Mouse (Mus musculus): Measurements from ENCODE around the gene Rtn4rl2. TPM values are rescaled to one million over a fixed set of nuclear protein-coding genes. Genes with fewer than 3 reads are reported as not detected.

The Rtn4rl2 gene
- total RNA-seq, 2 experiments from 2014 or later = 4.7 to 4.9 TPM

DNA sequence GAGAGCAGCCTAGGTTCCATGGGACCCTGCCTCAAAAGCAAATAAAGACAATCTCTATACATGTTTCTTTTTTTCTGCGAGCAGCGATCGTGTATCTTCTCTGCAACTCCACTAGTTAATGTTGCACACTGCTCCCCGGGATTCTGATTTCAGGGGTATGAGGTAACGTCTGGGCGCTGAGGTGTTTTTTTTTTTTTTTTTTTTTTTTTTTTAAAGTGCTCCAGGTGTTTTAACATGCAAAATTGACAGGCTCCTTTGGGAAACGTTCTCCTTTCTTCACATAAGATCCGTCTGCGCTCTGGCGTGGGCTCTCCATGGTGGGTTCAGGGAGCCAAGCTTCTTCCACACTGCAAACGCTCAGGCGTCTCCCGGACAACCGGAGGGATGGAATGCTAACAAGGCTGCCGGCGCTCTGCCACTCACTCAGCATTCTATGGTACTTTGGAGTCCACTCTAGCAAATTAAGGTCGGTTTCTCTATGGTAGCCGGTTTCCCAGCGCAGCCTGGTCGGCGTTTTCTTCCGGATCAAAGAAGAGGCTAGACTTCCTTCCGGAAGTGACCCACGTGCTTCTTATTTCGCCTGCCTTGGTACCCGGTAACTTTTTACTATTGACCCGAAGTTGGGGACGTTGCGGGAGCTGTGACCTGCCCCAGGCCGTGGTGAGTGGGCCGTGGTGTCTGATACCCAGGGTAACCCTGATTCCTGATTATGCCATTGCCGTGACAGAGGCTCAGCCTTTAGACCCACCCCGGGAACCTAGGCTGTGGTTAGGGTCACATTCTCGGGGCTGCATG is 59.8 kb downstream of the Rtn4rl2 start, which contains the start of gene Timm10:
Timm10 (plus strand) TSS at position 510 of the 795 bp plus-strand sequence.
- DNase-seq = peak; percentile 82
- intact Hi-C loops (cut with DNase I) = no loop called here

DNA sequence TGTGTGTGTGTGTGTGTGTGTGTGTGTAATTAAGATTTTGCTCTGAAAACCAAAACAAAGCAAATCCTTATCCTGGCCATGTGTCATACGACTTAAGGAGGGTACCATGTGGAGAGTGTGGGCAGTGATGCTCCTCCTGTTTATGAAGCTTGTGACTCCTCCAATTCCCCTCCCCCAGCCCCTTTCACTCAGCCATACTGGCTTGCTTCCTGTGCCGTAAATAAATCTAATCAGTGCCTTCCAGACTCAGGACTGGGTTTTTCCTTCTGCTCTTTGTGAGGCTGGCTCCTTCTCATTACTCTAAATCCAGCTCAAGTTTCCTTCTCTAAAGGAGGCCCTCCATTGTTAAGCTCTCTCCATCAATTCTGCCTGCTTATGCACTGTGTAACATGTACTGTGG is 63.3 kb downstream of the Rtn4rl2 start:
- no peak for DNase-seq
- intact Hi-C loops (cut with DNase I) = no loop called here

DNA sequence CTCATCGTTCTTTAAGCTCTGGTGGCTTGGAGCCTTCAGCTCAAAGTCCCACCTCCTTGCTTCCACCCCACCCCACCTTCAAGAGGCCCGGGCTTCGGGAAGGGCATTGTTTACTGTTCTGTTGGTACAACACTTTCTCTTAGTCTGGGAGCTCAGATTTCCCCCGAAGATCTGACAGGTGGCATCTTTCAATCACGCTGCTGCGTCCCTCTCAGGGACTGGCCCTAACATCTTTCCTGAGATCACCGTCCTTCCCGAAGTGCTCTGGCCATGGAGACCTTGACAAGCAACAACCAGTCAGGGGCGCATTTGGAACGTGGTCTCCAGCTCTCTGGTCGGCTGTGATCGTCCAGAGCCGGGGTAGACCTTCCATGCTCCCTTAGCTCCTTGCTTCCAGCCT is 64.0 kb downstream of the Rtn4rl2 start, which contains the start of gene Smtnl1:
Smtnl1 (minus strand) TSS at position 101 of the 400 bp plus-strand sequence.
- DNase-seq = no peak
- intact Hi-C loops (cut with DNase I) = no loop called here

Small RNA genes within 50 kb of the gene (microRNA-seq; reads per million reads assigned to microRNA genes)
- 0 reads per million in 2 experiments for gene Gm24332

Other genes with a start within 250 kb of the Rtn4rl2 start
- gene Ctnnd1, start 235.9 kb downstream of the Rtn4rl2 start, total RNA-seq (2021) = 100 to 1,000 TPM in 1 of 2 experiments, 10 to 100 TPM in 1; 92.4 to 107 TPM
- not detected for gene Btbd18, start 227.6 kb downstream of the Rtn4rl2 start, total RNA-seq (2021)
- gene Selenoh, start 215.9 kb downstream of the Rtn4rl2 start, total RNA-seq (2021) = 10 to 100 TPM; 31.4 to 32.8 TPM
- 10 to 100 TPM in 1 of 2 experiments, 1 to 10 TPM in 1; 4.3 to 11.7 TPM for gene Gm28635, start 208.7 kb downstream of the Rtn4rl2 start, total RNA-seq (2021)
- gene Med19, start 208.3 kb downstream of the Rtn4rl2 start, total RNA-seq (2021) = 10 to 100 TPM; 13.9 to 15.0 TPM
- 100 to 1,000 TPM; 109 to 113 TPM for gene Tmx2, start 207.6 kb downstream of the Rtn4rl2 start, total RNA-seq (2021)
- gene Zdhhc5, start 171.5 kb downstream of the Rtn4rl2 start, total RNA-seq (2021) = 10 to 100 TPM; 57.7 to 62.4 TPM
- 1 to 10 TPM; 4.9 to 5.8 TPM for gene Clp1, start 159.4 kb downstream of the Rtn4rl2 start, total RNA-seq (2021)
- 1 to 10 TPM in 1 of 2 experiments, under 1 TPM in 1; 0.93 to 1.3 TPM for gene Ypel4, start 152.7 kb downstream of the Rtn4rl2 start, total RNA-seq (2021)
- 1 to 10 TPM; 1.6 to 2.2 TPM for gene Gm19426, start 143.1 kb downstream of the Rtn4rl2 start, total RNA-seq (2021)
- gene Serping1, start 111.3 kb downstream of the Rtn4rl2 start, total RNA-seq (2021) = 10 to 100 TPM; 58.8 to 72.1 TPM
- 10 to 100 TPM; 67.6 to 87.8 TPM for gene Ube2l6, start 87.9 kb downstream of the Rtn4rl2 start, total RNA-seq (2021)
- under 1 TPM in 1 of 2 experiments, not detected in 1; 0.14 TPM for gene Smtnl1, start 64.1 kb downstream of the Rtn4rl2 start, total RNA-seq (2021)
- gene Timm10, start 59.7 kb downstream of the Rtn4rl2 start, total RNA-seq (2021) = 100 to 1,000 TPM in 1 of 2 experiments, 10 to 100 TPM in 1; 78.1 to 101 TPM
- gene Slc43a1, start 47.9 kb downstream of the Rtn4rl2 start, total RNA-seq (2021) = 1 to 10 TPM; 2.9 to 3.6 TPM
- gene Slc43a3, start 49.9 kb upstream of the Rtn4rl2 start, total RNA-seq (2021) = 100 to 1,000 TPM; 101 to 105 TPM
- not detected for gene Prg2, start 93.8 kb upstream of the Rtn4rl2 start, total RNA-seq (2021)
- gene Prg3, start 101.5 kb upstream of the Rtn4rl2 start, total RNA-seq (2021) = not detected
- 10 to 100 TPM; 43.7 to 46.1 TPM for gene Ssrp1, start 150.5 kb upstream of the Rtn4rl2 start, total RNA-seq (2021)
- gene P2rx3, start 150.8 kb upstream of the Rtn4rl2 start, total RNA-seq (2021) = under 1 TPM; 0.14 to 0.24 TPM
- 10 to 100 TPM; 84.7 to 87.5 TPM for gene Tnks1bp1, start 161.3 kb upstream of the Rtn4rl2 start, total RNA-seq (2021)
- gene Aplnr, start 249.5 kb upstream of the Rtn4rl2 start, total RNA-seq (2021) = 100 to 1,000 TPM in 1 of 2 experiments, 10 to 100 TPM in 1; 93.4 to 104 TPM

Measured in heart, postnatal 14 days (tissue).